In the genomic region with DNA sequence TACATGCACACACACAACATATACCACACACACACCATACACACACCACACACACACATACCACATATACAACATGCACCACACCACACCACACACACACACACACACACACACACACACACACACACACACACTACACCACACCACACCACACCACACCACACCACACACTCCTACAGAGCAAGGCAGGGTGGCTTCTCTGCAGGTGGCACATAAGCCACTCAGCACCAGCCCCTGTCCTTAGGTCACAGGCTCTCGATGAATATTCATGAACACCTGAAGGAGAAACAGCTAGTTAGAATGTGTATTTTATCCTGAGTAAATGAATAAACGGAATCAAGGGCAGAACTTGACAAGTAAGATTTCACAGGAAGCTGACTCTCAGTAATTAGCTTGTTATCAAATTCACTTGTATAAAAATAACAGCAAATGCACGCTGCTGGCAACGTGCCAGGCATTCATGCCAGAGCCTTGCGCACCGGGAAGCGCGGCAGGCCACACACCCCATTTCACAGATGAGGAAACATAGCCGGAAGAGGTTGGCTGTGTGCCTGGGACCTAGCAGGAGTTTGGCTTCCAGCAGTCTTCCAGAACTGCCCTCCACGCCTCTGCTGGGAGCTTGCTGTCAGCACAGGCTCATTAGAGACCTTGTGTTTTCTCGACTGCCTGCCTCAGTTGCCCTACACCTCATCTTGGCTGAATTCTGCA, we compare ENCODE assay signal across 8 mouse cellular contexts. TPM values are rescaled to one million over a fixed set of nuclear protein-coding genes. Genes with fewer than 3 reads are reported as not detected.
DNase-seq lines count a peak whose midpoint lies in the region; ATAC-seq and TF ChIP-seq lines count a peak whose summit lies in the region.

No protein-coding gene starts in this region.

- no peaks in the 10 kb centered on the region for H3K36me3 ChIP-seq in forebrain, postnatal 0 days (ENCODE audit: insufficient read depth)
- no peaks in the 10 kb centered on the region for H3K36me3 ChIP-seq in small intestine, adult 2 months (ENCODE audit: control insufficient read depth, insufficient read depth, low read length)

- H3K27me3 ChIP-seq in forebrain, postnatal 0 days (ENCODE audit: insufficient read depth, low read length): no peaks in the 10 kb centered on the region
- no peaks in the 10 kb centered on the region for H3K27me3 ChIP-seq in small intestine, adult 2 months (ENCODE audit: control insufficient read depth, insufficient read depth, low read length)

- 0 out of 2 replicates have a peak, but pooled peaks cover 9% of the 10 kb centered on the region for H3K4me1 ChIP-seq in forebrain, postnatal 0 days (ENCODE audit: insufficient read depth)
- peaks cover 8% of the 10 kb centered on the region; the same call in 1 of the 2 replicates for H3K4me1 ChIP-seq in small intestine, adult 2 months (ENCODE audit: control insufficient read depth, insufficient read depth, insufficient read length, low read length)

- peak; percentile 82 for DNase-seq in 416B (ENCODE audit: low read depth)
- peak; percentile 76 for DNase-seq in adrenal gland, adult 2 months
- peak; percentile 80 for DNase-seq in forebrain, postnatal 0 days
- peak; percentile 75 to 77 for DNase-seq in heart, postnatal 36 days
- peak; percentile 32 to 70 for DNase-seq in layer of hippocampus, adult 18-20 months (ENCODE audit: low spot score in 2 of 2)
- DNase-seq in thymus, postnatal 0 days (ENCODE audit: low spot score): no peak

- no peak for TF ChIP-seq POLR2A in small intestine, adult 2 months (IDR thresholded peaks at IDR 0.05; ENCODE audit: low read depth, low read length)

- H3K9me3 ChIP-seq in forebrain, postnatal 0 days (ENCODE audit: low read length): no peaks in the 10 kb centered on the region

- no peak overlapping the region for H3K9ac ChIP-seq in forebrain, postnatal 0 days

- 6% methylated on average over 11 of the region's 11 CpGs for WGBS in forebrain, postnatal 0 days
- 8% methylated on average over 11 of the region's 11 CpGs for WGBS in small intestine, adult 2 months

- intact Hi-C loops in heart, postnatal 36 days (cut with DNase I): no loop called here

- peak; percentile 71 for ATAC-seq in forebrain, postnatal 0 days
- peak; percentile 40; the same call in 1 of the 2 replicates for ATAC-seq in megakaryocyte, adult 5-6 weeks (ENCODE audit: poor library complexity, severe bottlenecking)

- no peak overlapping the region for H3K4me3 ChIP-seq in forebrain, postnatal 0 days (ENCODE audit: low read depth, low read length)
- H3K4me3 ChIP-seq in small intestine, adult 2 months (ENCODE audit: low read depth, low read length): no peak overlapping the region

- no peak overlapping the region for H3K4me2 ChIP-seq in forebrain, postnatal 0 days (ENCODE audit: low read depth)

- peak; percentile 33 for TF ChIP-seq CTCF in forebrain, postnatal 0 days (IDR thresholded peaks at IDR 0.05; ENCODE audit: low read depth)
- TF ChIP-seq CTCF in small intestine, adult 2 months (IDR thresholded peaks at IDR 0.05; ENCODE audit: extremely low read depth, insufficient read length, insufficient replicate concordance, low read depth, low read length): peak; percentile 24; the same call in 1 of the 2 replicates

- H3K27ac ChIP-seq in forebrain, postnatal 0 days (ENCODE audit: low read depth, low read length): no peak overlapping the region
- no peak overlapping the region for H3K27ac ChIP-seq in small intestine, adult 2 months (ENCODE audit: insufficient read depth, low read depth, low read length)

RNA-seq across cellular contexts. Expression of gene Irs2, which starts 54.8 kb away (rescaled TPM):
- 10 to 100 TPM; 29.8 to 37.6 TPM for total RNA-seq in adrenal gland, adult 2 months (2021)
- polyA plus RNA-seq in adrenal gland, adult 2 months (2012; rRNA removed): 17.7 and 19.6 TPM in 2 replicates
- 28.2 and 37.3 TPM in 2 replicates for total RNA-seq in forebrain, postnatal 0 days (2014; rRNA removed)
- 5.5 and 7.6 TPM in 2 replicates for polyA plus RNA-seq in forebrain, postnatal 0 days (2015; fragmentation: Nextera tagmentation; extraction: Ambion mirVana)
- total RNA-seq in heart, postnatal 36 days (2021): 10 to 100 TPM; 13.2 to 33.5 TPM
- 10 to 100 TPM; 80.4 to 85.0 TPM for total RNA-seq in layer of hippocampus, adult 18-20 months (2021)
- 12.3 and 12.5 TPM in 2 replicates for total RNA-seq in megakaryocyte, adult 5-6 weeks (2015)
- 7.6 and 10.9 TPM in 2 replicates for total RNA-seq in megakaryocyte, adult 5-6 weeks (2017)
- polyA plus RNA-seq in small intestine, adult 2 months (2012; rRNA removed): 7.5 and 31.2 TPM in 2 replicates
- polyA plus RNA-seq in thymus, postnatal 0 days (2015; fragmentation: Nextera tagmentation; extraction: Ambion mirVana): 4.5 TPM in 2 replicates
